Mouse (Mus musculus) myocyte (in vitro differentiated cells): ENCODE measurements around the gene Gpm6a. TPM values are rescaled to one million over a fixed set of nuclear protein-coding genes. Genes with fewer than 3 reads are reported as not detected.

Experiments used
- H3K27me3 ChIP-seq: one replicate; pipeline ENCODE4 v1.6.1; 2011; ENCODE audit not compliant: control insufficient read depth, insufficient read depth, insufficient read length
- H3K36me3 ChIP-seq: one replicate; pipeline ENCODE4 v1.6.1; 2011; ENCODE audit not compliant: control insufficient read depth, insufficient read depth
- H3K4me2 ChIP-seq: one replicate; pipeline ENCODE4 v1.6.1; 2011; ENCODE audit warnings: low read depth, control low read depth
- H3K4me3 ChIP-seq: one replicate; pipeline ENCODE4 v1.5.1; 2011; ENCODE audit warnings: mild to moderate bottlenecking, control low read depth, moderate library complexity
- H3K79me2 ChIP-seq: one replicate; pipeline ENCODE4 v1.6.1; 2011; ENCODE audit not compliant: control insufficient read depth, insufficient read depth
- H3ac ChIP-seq: one replicate; pipeline ENCODE4 v1.6.1; 2011; ENCODE audit not compliant: control insufficient read depth, insufficient read length
- CEBPB ChIP-seq: IDR thresholded peaks from 2 replicates; pipeline ENCODE4 v1.6.1; 2011; ENCODE audit warnings: mild to moderate bottlenecking, moderate library complexity; ENCODE audit not compliant: poor library complexity, insufficient read depth, severe bottlenecking
- E2F4 ChIP-seq: IDR thresholded peaks from one replicate; pipeline ENCODE4 v1.6.1; 2011; ENCODE audit warnings: mild to moderate bottlenecking, control low read depth, moderate library complexity; ENCODE audit not compliant: insufficient read depth
- MAX ChIP-seq: IDR thresholded peaks from one replicate; pipeline ENCODE4 v1.6.1; 2011; ENCODE audit warnings: low read depth, mild to moderate bottlenecking, control low read depth
- MYOD1 ChIP-seq, 3 experiments: IDR thresholded peaks; one replicate each; pipeline ENCODE4 v1.6.1; 2011; ENCODE audit warnings: control low read depth in 2 of 3, low read depth in 2 of 3, mild to moderate bottlenecking in 2 of 3, moderate library complexity in 1 of 3; ENCODE audit not compliant: insufficient read length in 2 of 3, control insufficient read depth in 1 of 3
- MYOG ChIP-seq, 3 experiments: IDR thresholded peaks; one replicate each; pipeline ENCODE4 v1.6.1; 2011; ENCODE audit warnings: control low read depth in 2 of 3, low read depth in 2 of 3, mild to moderate bottlenecking in 2 of 3; ENCODE audit not compliant: insufficient read length in 2 of 3, control insufficient read depth in 1 of 3, insufficient read depth in 1 of 3
- POLR2A ChIP-seq: IDR thresholded peaks from one replicate; pipeline ENCODE4 v1.6.1; 2011; ENCODE audit warnings: low read depth, mild to moderate bottlenecking, control low read depth, moderate library complexity; ENCODE audit not compliant: insufficient read length
- POLR2AphosphoS2 ChIP-seq: IDR thresholded peaks from one replicate; pipeline ENCODE4 v1.6.1; 2011; ENCODE audit warnings: low read depth, control low read depth; ENCODE audit not compliant: insufficient read length
- REST ChIP-seq: IDR thresholded peaks from one replicate; pipeline ENCODE4 v1.6.1; 2011; ENCODE audit warnings: mild to moderate bottlenecking, control low read depth, moderate library complexity; ENCODE audit not compliant: insufficient read depth, insufficient read length
- SRF ChIP-seq: IDR thresholded peaks from one replicate; pipeline ENCODE4 v1.6.1; 2011; ENCODE audit warnings: low read depth; ENCODE audit not compliant: control insufficient read depth, insufficient read length
- TCF12 ChIP-seq: IDR thresholded peaks from one replicate; pipeline ENCODE4 v1.6.1; 2011; ENCODE audit warnings: mild to moderate bottlenecking, control low read depth; ENCODE audit not compliant: poor library complexity, insufficient read depth, severe bottlenecking
- TCF3 ChIP-seq: IDR thresholded peaks from one replicate; pipeline ENCODE4 v1.6.1; 2011; ENCODE audit warnings: low read depth, control low read depth; ENCODE audit not compliant: insufficient read length
- USF1 ChIP-seq: IDR thresholded peaks from one replicate; pipeline ENCODE4 v1.6.1; 2011; ENCODE audit warnings: low read depth, mild to moderate bottlenecking, control low read depth, moderate library complexity
- polyA plus RNA-seq: library from polyadenylated mRNA; unstranded; fragments of >200 nt; fragmentation: generic; extraction: Trizol; gene quantifications from one replicate; pipeline ENCODE4 v1.2.1, GENCODE M21; 2012; ENCODE audit warnings: missing spikeins

Gene Gpm6a
- polyA plus RNA-seq, 1 experiment = not detected

DNA sequence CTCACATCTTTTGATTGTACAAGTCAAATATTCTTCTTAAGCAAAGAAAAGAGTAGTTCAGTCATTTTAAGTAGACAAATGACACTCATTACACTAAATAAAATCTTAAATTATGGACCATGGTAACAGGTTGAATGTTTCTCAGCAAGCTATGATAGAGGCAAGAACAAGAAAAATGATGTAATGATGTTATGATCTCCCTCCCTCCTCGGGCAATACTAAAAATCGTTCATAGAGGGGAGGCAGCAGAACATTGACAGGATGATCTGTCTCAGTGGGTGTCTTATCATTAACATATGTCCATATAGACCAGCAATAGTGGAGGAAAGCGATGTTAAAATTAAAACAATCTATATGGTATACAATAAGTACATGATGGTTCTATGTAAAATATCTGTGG lies 2.1 kb downstream of the Gpm6a start:
- Histone ChIP-seq H3K27me3 (no peaks in the 10 kb centered on the region), H3K79me2 (no peaks in the 10 kb centered on the region), H3K4me2 (no peak overlapping the region), H3K36me3 (no peaks in the 10 kb centered on the region), H3ac (no peak overlapping the region), H3K4me3 (no peak overlapping the region)
- TF ChIP-seq SRF = no peak
- no peak for TF ChIP-seq POLR2A
- TF ChIP-seq MAX = no peak
- no peak for TF ChIP-seq MYOD1 (IDR thresholded peaks at IDR 0.05; ENCODE audit: control insufficient read depth in 1 of 3, insufficient read length in 2 of 3, low read depth in 2 of 3)
- no peak for TF ChIP-seq E2F4
- no peak for TF ChIP-seq TCF3
- TF ChIP-seq TCF12 = no peak
- TF ChIP-seq MYOG (IDR thresholded peaks at IDR 0.05; ENCODE audit: control insufficient read depth in 1 of 3, insufficient read depth in 1 of 3, insufficient read length in 2 of 3, low read depth in 2 of 3) = no peak

- H3K36me3 ChIP-seq = no peaks in the 10 kb centered on the region
- no peak overlapping the region for H3ac ChIP-seq
- TF ChIP-seq POLR2AphosphoS2 (no peak), TCF3 (no peak), MYOG (IDR thresholded peaks at IDR 0.05; ENCODE audit: control insufficient read depth in 1 of 3, insufficient read depth in 1 of 3, insufficient read length in 2 of 3, low read depth in 2 of 3) (no peak), E2F4 (no peak), MAX (no peak), POLR2A (no peak), USF1 (no peak), TCF12 (no peak), MYOD1 (IDR thresholded peaks at IDR 0.05; ENCODE audit: control insufficient read depth in 1 of 3, insufficient read length in 2 of 3, low read depth in 2 of 3) (no peak), CEBPB (no peak), SRF (no peak), REST (no peak)
Measured at GRCm38 (mm10) chr8:54957506-54957905, 2.9 kb downstream of the Gpm6a start.

DNA sequence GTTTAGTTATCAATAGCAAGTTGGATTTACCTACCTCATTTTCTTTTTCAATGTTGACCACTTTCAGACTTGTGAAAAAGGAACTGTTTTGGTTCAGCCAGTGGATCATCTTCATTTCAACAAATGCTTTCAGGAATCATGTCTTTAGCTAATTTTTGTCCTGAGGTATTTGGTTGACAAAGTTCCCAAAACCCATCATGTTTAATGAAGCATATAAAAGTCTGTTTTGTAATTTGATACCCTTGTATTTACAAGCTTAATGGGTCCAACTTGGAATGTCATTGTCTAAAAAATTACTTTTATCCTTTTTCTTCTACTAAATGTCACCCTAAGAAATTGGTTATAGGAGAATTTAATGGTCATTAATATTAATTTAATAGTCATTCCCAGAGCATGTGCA lies 6.9 kb downstream of the Gpm6a start:
- H3K4me2 ChIP-seq = no peak overlapping the region
- no peaks in the 10 kb centered on the region for H3K36me3 ChIP-seq
- H3ac ChIP-seq = no peak overlapping the region
- TF ChIP-seq USF1 (no peak), POLR2AphosphoS2 (no peak), MYOG (IDR thresholded peaks at IDR 0.05; ENCODE audit: control insufficient read depth in 1 of 3, insufficient read depth in 1 of 3, insufficient read length in 2 of 3, low read depth in 2 of 3) (no peak), REST (no peak), SRF (no peak), TCF12 (no peak), E2F4 (no peak), MAX (no peak), POLR2A (no peak), TCF3 (no peak), MYOD1 (IDR thresholded peaks at IDR 0.05; ENCODE audit: control insufficient read depth in 1 of 3, insufficient read length in 2 of 3, low read depth in 2 of 3) (no peak), CEBPB (no peak)
- H3K27me3 ChIP-seq = no peaks in the 10 kb centered on the region
- H3K79me2 ChIP-seq = no peaks in the 10 kb centered on the region
- H3K4me3 ChIP-seq = no peak overlapping the region

More at GRCm38 (mm10) chr8:54957506-54957905, 2.9 kb downstream of the Gpm6a start:
- no peaks in the 10 kb centered on the region for H3K79me2 ChIP-seq
- H3K4me3 ChIP-seq = no peak overlapping the region
- no peak overlapping the region for H3K4me2 ChIP-seq
- H3K27me3 ChIP-seq = no peaks in the 10 kb centered on the region

DNA sequence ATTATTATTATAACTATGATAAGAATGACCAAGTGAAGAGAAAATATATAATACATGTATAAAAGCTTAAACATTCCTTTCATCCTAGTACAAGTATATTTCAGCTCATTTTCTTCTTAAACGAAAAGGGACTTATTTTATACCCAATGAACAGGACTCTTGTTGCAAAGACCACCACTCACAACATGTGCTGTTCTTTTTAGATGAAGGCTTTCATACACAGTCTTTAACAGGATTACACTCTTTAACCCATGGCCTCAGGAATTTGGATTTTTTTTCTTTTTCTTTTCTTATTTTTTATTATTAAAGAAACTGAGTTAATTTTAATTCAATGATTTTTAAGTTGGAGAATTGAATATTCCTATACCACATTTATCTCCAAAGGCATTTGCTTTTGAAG lies 20.4 kb downstream of the Gpm6a start:
- H3K4me3 ChIP-seq = no peak overlapping the region
- no peaks in the 10 kb centered on the region for H3K79me2 ChIP-seq
- H3K27me3 ChIP-seq = no peaks in the 10 kb centered on the region
- H3K4me2 ChIP-seq = no peak overlapping the region
- no peak overlapping the region for H3ac ChIP-seq
- TF ChIP-seq MAX (no peak), REST (no peak), POLR2AphosphoS2 (no peak), TCF3 (no peak), USF1 (no peak), CEBPB (no peak), POLR2A (no peak), MYOG (IDR thresholded peaks at IDR 0.05; ENCODE audit: control insufficient read depth in 1 of 3, insufficient read depth in 1 of 3, insufficient read length in 2 of 3, low read depth in 2 of 3) (no peak), TCF12 (no peak), SRF (no peak), E2F4 (no peak)
- no peaks in the 10 kb centered on the region for H3K36me3 ChIP-seq

DNA sequence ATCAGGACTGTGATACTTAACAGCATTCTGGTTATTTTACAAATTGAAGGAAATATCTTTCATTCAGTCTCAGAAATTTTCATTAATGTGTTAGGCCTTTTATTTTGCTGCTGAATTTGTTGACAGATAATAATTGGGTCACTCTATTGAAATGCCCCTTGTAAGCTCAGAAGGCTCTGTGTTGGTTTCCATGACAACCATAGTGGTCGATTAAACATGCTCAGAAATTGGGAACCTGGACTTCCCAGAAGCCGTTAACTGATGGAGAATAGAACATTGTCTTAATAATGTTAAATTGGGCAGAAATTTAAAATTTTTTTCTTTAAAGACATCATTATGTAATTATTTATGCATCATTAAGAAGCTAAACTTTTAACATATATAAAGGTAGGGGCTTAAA lies 20.9 kb downstream of the Gpm6a start:
- no peaks in the 10 kb centered on the region for H3K36me3 ChIP-seq
- H3K27me3 ChIP-seq = no peaks in the 10 kb centered on the region
- no peak overlapping the region for H3K4me2 ChIP-seq
- TF ChIP-seq USF1 (no peak), POLR2A (no peak), POLR2AphosphoS2 (no peak), TCF12 (no peak), MYOD1 (IDR thresholded peaks at IDR 0.05; ENCODE audit: control insufficient read depth in 1 of 3, insufficient read length in 2 of 3, low read depth in 2 of 3) (no peak), SRF (no peak), CEBPB (no peak), E2F4 (no peak), REST (no peak)
- H3ac ChIP-seq = no peak overlapping the region
- no peak overlapping the region for H3K4me3 ChIP-seq
- H3K79me2 ChIP-seq = no peaks in the 10 kb centered on the region
